Mouse (Mus musculus): ENCODE data around the gene Gm3055.
A peak's percentile ranks its signal among the peaks of the same experiment; 100 is the strongest.
"Not testable (repeated sequence)": the region's sequence is repeated elsewhere in the genome, so short reads cannot be mapped to it uniquely, and the experiment has no call there.

The Gm3055 gene

DNA sequence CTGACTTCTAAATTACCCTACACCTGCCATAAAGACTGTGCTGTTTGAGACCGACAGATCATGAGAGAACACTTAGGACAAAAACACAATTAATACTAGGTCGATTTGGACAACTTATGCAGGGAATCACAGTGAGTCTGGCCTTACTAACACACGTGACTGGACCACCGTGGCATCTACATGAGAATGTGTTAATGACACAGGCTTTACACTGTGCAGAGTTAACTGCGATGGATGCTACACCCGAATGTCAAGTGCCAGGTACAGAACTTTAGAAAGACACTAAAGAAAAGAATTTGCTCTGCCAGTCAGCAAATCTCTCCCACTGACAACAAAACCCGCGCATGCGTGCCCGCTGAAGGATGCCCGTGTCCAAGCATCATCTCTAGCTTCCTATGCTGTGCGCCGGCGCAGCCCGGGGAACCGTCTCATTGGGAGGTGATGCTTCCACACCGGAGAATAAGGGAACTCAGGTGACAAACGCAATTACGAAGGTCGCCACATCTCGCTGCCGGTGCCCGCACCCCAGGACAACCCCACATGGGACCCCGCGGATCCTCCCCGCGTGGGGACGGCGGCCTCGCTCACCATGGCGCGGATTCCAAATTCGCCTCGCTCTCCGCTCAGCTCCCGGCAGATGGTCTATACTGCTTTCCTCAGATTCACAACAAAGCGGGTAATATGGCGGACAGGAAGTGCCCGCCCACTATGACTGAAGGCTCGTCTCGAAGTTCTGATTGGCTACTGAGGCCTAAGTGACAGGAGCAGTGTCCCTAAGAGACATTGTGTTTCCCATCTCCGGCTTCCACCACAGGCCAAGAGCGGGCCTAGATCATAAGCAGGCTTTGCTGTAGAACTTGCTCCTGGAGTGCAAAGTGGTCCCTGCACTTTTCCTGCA is at the start of gene Gm3055:
Gene Gm3055 (minus strand): TSS at position 656 of the 898 bp plus-strand sequence.
- DNase-seq (ENCODE audit: low spot score in 2 of 2), result not testable (repeated sequence)

DNA sequence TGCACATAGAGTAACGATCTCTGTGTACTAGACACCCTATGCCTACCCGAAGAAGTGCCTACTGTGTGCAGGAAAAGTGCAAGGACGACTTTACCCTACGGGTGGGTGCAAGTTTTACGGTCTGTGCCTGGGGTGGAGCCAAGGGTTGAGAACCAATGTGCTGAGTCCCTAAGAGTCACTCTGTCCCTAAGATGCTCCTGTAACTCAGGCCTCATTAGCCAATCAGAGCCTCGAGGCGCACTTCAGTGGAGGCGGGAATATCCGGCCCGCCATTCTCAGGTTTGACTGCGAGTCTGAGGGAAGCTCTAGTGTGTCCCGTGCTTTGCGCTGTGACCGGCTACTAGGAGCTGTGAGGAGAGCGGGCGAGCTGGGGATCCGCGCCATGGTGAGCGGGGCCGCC is 40.9 kb upstream of the Gm3055 start, which contains the start of gene Gm4767:
Gene Gm4767 (plus strand): TSS at position 288 of the 400 bp plus-strand sequence.
- peak in 1 of 2 experiments; percentile 11 for DNase-seq (ENCODE audit: low spot score in 2 of 2)

DNA sequence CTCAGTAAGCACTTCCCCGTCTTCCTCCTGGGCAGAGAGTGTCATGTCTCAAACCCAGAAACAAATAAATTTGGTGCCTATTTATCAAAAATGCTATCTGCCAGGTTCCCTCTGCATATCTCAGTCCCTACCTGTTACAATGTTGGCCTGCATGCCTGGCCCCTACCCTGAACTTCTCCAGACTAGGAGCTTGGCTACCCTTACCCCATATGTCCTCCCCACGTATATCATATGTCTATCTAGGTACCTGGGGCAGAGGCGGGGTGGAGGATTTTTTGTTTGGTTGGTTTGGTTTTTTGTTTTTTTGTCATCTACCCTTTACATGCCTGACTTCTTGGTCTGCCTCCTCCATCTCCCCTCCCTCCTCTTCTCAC is 430 bp upstream of the Gm3055 start:
- not testable (repeated sequence) for DNase-seq (ENCODE audit: low spot score in 2 of 2)

DNA sequence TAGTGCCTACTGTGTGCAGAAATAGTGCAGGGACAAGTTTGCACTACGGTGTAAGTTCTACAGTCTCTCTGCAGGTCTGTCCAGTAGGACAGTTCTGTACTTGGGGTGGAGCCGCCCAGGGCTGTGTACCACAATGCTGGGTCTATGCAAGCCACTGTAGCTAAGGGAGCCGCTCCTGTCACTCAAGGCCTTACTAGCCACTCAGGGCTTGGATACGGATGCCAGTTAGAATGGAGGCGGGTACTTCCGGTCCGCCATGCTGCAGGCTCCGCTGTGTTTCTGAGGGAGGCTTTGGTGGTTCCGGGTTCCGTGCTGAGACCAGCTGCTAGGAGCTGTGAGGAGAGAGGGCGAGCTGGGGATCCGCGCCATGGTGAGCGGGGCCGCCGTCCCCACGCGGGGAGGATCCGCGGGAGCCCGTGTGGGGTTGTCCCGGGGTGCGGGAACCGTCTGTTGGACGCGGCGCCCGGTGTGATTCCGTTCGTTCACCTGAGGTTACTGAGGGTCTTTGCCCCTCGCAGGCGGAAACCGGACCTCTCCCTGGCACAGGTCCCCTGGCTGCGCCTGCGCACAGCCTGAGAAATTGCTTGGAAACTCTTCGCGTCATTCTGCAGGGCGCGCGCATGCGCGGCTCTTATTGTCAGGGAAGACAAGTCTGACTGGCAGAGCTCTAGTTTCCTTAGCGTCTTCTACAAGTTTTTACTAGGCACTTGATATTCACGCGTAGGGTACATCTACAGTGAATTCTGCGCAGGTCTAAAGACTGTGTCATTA is 66.2 kb downstream of the Gm3055 start, which contains the start of gene Zfp433:
Gene Zfp433 (plus strand): TSS at position 295 of the 771 bp plus-strand sequence.
- not testable (repeated sequence) for DNase-seq (ENCODE audit: low spot score in 2 of 2)

Measured in spleen, postnatal 10 days (tissue).